Mouse (Mus musculus) heart, adult 2 months (tissue): Measurements from ENCODE around the gene Gm42791.

Experiments
- CTCF ChIP-seq: fragments of 200-600 bp; IDR thresholded peaks from 2 replicates; pipeline ENCODE4 v1.8.1; 2022; ENCODE audit warnings: antibody characterized with exemption, mild to moderate bottlenecking, moderate library complexity
- EP300 ChIP-seq: fragments of 200-500 bp; IDR thresholded peaks from 2 replicates; pipeline ENCODE4 v1.6.1; 2011; ENCODE audit warnings: low read depth, low read length, control low read depth; ENCODE audit not compliant: insufficient read depth

DNA sequence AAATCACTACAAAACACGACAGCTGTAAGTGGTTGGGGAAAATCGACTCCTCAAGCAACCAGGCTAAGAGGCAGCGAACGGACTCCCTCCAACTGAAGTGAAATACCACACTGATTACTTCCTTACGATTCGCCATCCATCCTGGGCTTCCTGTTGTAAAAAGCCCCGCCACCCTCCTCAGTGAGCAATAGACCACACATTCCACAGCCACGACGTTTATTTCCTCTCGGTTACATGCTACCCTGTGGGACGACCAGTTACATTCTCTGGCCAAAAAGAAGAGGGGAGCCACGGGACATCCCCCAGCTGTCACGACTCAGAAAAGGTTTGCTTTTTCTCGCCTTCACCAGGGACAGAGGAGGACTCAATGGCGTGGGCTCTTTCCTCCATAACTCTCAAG is 44.9 kb downstream of the Gm42791 start:
- no peak for TF ChIP-seq CTCF
- no peak for TF ChIP-seq EP300
